Mouse (Mus musculus) limb, embryonic 14.5 days (tissue): ENCODE measurements around the gene Gm20388. TPM values are rescaled to one million over a fixed set of nuclear protein-coding genes. Genes with fewer than 3 reads are reported as not detected.

ENCODE experiments used
- ATAC-seq: fragments of 200-750 bp; cut with Nextera tagmentation; 2 replicates; pipeline ENCODE4 v1.8.0; 2017; ENCODE audit warnings: low read depth, moderate number of reproducible peaks, moderate TSS enrichment; ENCODE audit not compliant: low FRiP score
- DNase-seq: peaks from one replicate; pipeline ENCODE4 v3.0.0-alpha.2; 2015; ENCODE audit warnings: low spot score
- H3K27ac ChIP-seq: fragments of 300-500 bp; sonication (generic); replicated peaks from 2 replicates; pipeline ENCODE4 v1.5.1; 2014; ENCODE audit warnings: low read depth, mild to moderate bottlenecking, low read length, moderate library complexity, mixed read lengths
- H3K27me3 ChIP-seq: fragments of 300-500 bp; sonication (generic); 2 replicates; pipeline ENCODE4 v1.6.1; 2014; ENCODE audit warnings: low read length, mixed read lengths; ENCODE audit not compliant: control insufficient read depth, insufficient read depth
- H3K36me3 ChIP-seq: fragments of 300-500 bp; sonication (generic); 2 replicates; pipeline ENCODE4 v1.6.1; 2014; ENCODE audit warnings: mild to moderate bottlenecking, low read length, moderate library complexity, mixed read lengths; ENCODE audit not compliant: control insufficient read depth, insufficient read depth
- H3K4me1 ChIP-seq: fragments of 300-500 bp; sonication (generic); 2 replicates; pipeline ENCODE4 v1.6.1; 2014; ENCODE audit warnings: antibody characterized with exemption, low read length, mixed read lengths; ENCODE audit not compliant: control insufficient read depth, insufficient read depth
- H3K4me2 ChIP-seq: fragments of 300-500 bp; sonication (generic); replicated peaks from 2 replicates; pipeline ENCODE4 v1.6.1; 2014; ENCODE audit warnings: low read depth, mild to moderate bottlenecking, low read length, moderate library complexity; ENCODE audit not compliant: severe bottlenecking
- H3K4me3 ChIP-seq: fragments of 300-500 bp; sonication (generic); replicated peaks from 2 replicates; pipeline ENCODE4 v1.5.1; 2014; ENCODE audit warnings: low read length
- H3K9ac ChIP-seq: fragments of 300-500 bp; sonication (generic); 2 replicates; pipeline ENCODE4 v1.6.1; 2014; ENCODE audit warnings: mild to moderate bottlenecking, low read depth, low read length, moderate library complexity; ENCODE audit not compliant: severe bottlenecking
- H3K9me3 ChIP-seq: fragments of 300-500 bp; sonication (generic); 2 replicates; pipeline ENCODE4 v1.6.1; 2016; ENCODE audit warnings: low read length; ENCODE audit not compliant: control insufficient read depth
- POLR2A ChIP-seq: fragments of 200-500 bp; IDR thresholded peaks from 2 replicates; pipeline ENCODE4 v1.8.0; 2012; ENCODE audit warnings: inconsistent platforms, mild to moderate bottlenecking, moderate library complexity, borderline replicate concordance; ENCODE audit not compliant: insufficient read depth, insufficient read length; ENCODE audit errors: extremely low read depth
- WGBS: fragments of 180-500 bp; shearing (Covaris S2); extraction: QIAGEN DNeasy Blood & Tissue Kit; methylation state at CpG from one replicate; pipeline ENCODE4 v1.1.7; 2014; 5-methylcytosine and 5-hydroxymethylcytosine counted together
- polyA plus RNA-seq, 2 experiments: library from polyadenylated mRNA; depleted of rRNA in 1 of 2; stranded (reverse) in 1 of 2; unstranded in 1 of 2; fragments of >200 nt; fragmentation: Nextera tagmentation in 1 of 2; extraction: Ambion mirVana in 1 of 2; gene quantifications; 2 replicates each; pipeline versions ENCODE4 v1.2.1 to v1.2.3; 2012 to 2014

Gm20388 gene
- polyA plus RNA-seq, 2 experiments, result 1.9 to 49.9 TPM

DNA sequence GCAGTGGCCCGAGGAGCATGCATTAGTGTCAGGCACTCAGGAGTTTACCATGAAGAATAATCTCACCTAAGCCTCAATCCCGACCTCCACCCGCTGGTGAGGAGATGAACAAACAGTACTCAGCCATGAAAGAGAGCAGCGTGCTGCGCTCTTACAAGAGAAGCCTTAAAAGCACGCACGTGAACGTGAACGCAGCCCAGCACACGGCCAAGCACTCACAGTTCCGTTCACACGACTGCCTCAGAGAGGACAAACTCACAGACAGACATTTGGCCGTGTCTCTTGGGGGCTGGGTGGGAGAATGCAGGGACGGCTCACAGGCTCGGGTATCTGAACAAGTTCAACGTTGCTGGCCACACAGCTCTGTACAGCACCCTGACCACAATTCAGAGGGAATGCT is 1737.8 kb downstream of the Gm20388 start:
- Histone ChIP-seq H3K4me3 (no peak overlapping the region), H3K4me1 (peaks cover 26% of the 10 kb centered on the region), H3K27ac (no peak overlapping the region), H3K9ac (no peak overlapping the region), H3K4me2 (no peak overlapping the region), H3K9me3 (no peaks in the 10 kb centered on the region), H3K27me3 (no peaks in the 10 kb centered on the region), H3K36me3 (peaks cover 3% of the 10 kb centered on the region)
- 79% methylated on average over 16 of the region's 16 CpGs for WGBS
- TF ChIP-seq POLR2A, result no peak
- ATAC-seq, result no peak
- no peak for DNase-seq

DNA sequence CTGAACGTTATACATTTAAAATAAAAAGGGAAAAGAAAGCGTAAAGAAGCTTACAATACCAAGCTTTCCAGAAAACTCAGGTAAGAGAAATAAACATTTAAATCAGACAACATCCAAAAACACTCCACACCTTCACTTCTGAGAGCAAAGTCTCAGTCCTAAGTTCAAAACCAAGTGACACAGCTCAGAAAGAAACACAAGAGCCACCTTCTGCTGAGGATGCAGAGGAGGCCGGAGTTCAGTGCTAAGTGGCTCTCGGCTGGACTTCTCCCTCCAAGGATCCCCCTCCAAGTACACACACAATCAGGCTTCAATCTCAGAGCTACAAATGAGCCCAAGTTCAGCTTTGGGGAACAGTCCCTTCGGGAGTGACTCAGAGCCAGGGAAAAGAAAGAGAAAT is 1738.8 kb downstream of the Gm20388 start:
- H3K4me2 ChIP-seq, result peak overlapping the region; percentile 99; the same call in 1 of the 2 replicates
- WGBS, result 74% methylated on average over 5 of the region's 5 CpGs
- peaks cover 30% of the 10 kb centered on the region for H3K4me1 ChIP-seq
- no peak overlapping the region for H3K9ac ChIP-seq
- TF ChIP-seq POLR2A, result no peak
- no peak overlapping the region for H3K4me3 ChIP-seq
- ATAC-seq (no peak), DNase-seq (no peak)
- H3K27ac ChIP-seq, result no peak overlapping the region
- H3K36me3 ChIP-seq, result peaks cover 3% of the 10 kb centered on the region
- H3K9me3 ChIP-seq, result no peaks in the 10 kb centered on the region
- no peaks in the 10 kb centered on the region for H3K27me3 ChIP-seq

DNA sequence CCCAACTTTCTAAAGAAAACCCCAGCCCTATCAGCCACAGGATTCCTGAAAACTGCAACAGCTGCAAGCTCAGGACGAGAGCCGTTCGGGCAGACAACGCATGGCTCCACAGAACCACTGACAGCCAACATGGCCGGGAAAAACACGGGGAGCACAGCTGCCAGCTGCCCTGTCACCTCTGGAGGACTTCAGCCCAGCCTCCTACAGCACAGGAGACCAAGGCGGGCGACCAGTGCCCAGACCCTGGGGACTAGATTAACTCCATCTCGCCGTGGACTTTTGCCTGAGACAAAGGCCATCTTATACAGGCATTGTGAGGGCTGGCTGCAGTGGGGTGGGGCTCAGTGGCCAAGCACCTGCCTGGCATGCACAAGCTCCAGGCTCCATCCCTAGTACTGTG is 1739.3 kb downstream of the Gm20388 start:
- Histone ChIP-seq H3K4me3 (peak overlapping the region; percentile 67; the same call in 1 of the 2 replicates), H3K4me1 (peaks cover 30% of the 10 kb centered on the region)

DNA sequence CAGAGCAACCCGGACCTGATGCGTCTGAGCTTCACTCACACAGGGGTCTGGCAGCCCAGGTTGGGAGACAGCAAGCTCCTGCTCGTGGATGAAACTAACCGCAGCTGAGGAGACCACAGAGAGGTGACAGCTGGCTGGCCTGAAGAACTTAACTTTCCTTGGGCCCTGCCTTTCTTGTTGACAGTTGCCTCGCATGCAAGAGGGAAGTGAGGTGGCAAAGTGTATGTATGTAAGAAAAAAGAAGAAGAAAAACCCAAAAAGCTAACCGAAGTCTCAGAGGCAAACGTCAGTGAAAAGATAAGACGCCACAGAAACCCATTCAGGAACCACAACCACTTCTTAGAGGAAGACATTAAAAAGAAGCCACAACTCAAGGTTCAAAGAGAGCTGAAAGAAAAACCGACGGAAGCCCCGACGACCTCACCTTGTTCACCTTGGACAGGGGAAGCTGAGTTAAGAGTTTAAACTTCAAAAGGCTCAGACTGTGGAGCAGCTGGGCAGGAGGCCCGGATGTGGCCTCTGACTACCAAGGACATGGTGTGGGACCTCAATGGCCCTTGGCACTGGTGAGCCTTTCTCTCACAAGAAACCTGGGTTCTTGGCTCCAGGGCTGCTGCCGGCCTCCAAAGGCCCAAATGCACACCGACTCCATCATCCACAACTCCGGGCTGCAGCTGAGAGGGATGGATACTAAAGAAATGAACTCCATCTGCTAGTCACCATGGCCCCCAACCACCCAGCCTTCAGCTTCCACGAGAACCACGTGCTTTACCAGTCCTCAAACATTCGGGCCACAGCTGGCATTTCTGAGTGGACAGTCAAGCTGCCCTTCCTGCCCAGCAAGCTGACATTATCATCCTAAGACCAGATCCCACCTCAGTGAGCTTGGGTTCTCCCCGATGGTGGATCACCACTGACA is 1740.0 kb downstream of the Gm20388 start:
- 65% methylated on average over 20 of the region's 20 CpGs for WGBS
- DNase-seq (no peak), ATAC-seq (no peak)
- Histone ChIP-seq H3K27me3 (no peaks in the 10 kb centered on the region), H3K4me1 (peaks cover 30% of the 10 kb centered on the region), H3K36me3 (peaks cover 3% of the 10 kb centered on the region), H3K4me2 (peak overlapping the region; percentile 99), H3K27ac (no peak overlapping the region), H3K9ac (peak overlapping the region; percentile 63), H3K4me3 (peak overlapping the region; percentile 67), H3K9me3 (no peaks in the 10 kb centered on the region)
- no peak for TF ChIP-seq POLR2A

More for the DNA sequence above, 1739.3 kb downstream of the Gm20388 start:
- no peak overlapping the region for H3K27ac ChIP-seq
- no peaks in the 10 kb centered on the region for H3K27me3 ChIP-seq
- TF ChIP-seq POLR2A, result no peak
- ATAC-seq (no peak), DNase-seq (no peak)
- no peaks in the 10 kb centered on the region for H3K9me3 ChIP-seq
- peaks cover 3% of the 10 kb centered on the region for H3K36me3 ChIP-seq
- 0 out of 2 replicates have a peak overlapping the region, but pooled peaks have one; percentile 63 for H3K9ac ChIP-seq
- 69% methylated on average over 10 of the region's 10 CpGs for WGBS
- H3K4me2 ChIP-seq, result peak overlapping the region; percentile 99

DNA sequence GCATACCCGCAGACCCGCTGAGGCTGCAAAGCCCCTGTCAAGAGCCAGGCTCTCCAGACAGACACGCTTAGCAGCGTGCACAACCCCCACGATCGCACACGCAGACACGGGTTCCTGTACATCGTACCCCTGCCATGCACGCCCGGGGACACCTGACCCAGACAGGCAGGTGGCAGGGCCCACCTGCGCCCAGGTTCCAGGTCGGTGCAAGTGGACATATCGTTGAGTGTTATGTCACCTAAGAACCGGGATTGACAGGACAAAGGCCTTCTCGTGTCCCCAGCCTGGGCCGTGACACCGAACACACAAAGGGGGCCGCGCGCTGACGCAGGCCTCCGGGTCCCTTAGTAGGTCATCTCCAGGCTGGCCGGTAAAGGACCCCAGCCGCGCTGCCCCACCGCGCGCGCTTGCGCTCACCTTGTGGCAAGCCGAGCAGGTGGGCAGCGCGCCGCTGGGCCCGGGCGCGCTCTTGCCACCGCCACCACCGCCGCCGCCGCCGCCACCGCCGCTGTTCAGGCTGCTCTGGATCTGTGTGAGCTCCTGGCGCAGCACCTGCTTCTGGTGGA is 1740.8 kb downstream of the Gm20388 start:
- no peak overlapping the region for H3K27ac ChIP-seq
- H3K27me3 ChIP-seq, result no peaks in the 10 kb centered on the region
- peak overlapping the region; percentile 63 for H3K9ac ChIP-seq
- H3K4me3 ChIP-seq, result peak overlapping the region; percentile 67
- ATAC-seq (no peak), DNase-seq (no peak)
- no peaks in the 10 kb centered on the region for H3K9me3 ChIP-seq
- no peak for TF ChIP-seq POLR2A
- peaks cover 30% of the 10 kb centered on the region for H3K4me1 ChIP-seq
- peaks cover 3% of the 10 kb centered on the region for H3K36me3 ChIP-seq
- WGBS, result 31% methylated on average over 25 of the region's 47 CpGs
- peak overlapping the region; percentile 99 for H3K4me2 ChIP-seq
